Mouse (Mus musculus) kidney, adult 2 months (tissue): ENCODE data around the gene Asphd2. TPM values are rescaled to one million over a fixed set of nuclear protein-coding genes. Genes with fewer than 3 reads are reported as not detected.

Experiments used
- DNase-seq: peaks from one replicate; pipeline ENCODE4 v3.0.0; 2021
- H3K27ac ChIP-seq: fragments of 200-500 bp; 2 replicates; pipeline ENCODE4 v1.5.1; 2012; ENCODE audit warnings: low read depth, low read length, control low read depth, inconsistent platforms; ENCODE audit not compliant: insufficient read depth
- H3K27me3 ChIP-seq: fragments of 200-500 bp; replicated peaks from 2 replicates; pipeline ENCODE4 v1.6.1; 2012; ENCODE audit warnings: mild to moderate bottlenecking, moderate library complexity, low read length, inconsistent platforms; ENCODE audit not compliant: control insufficient read depth, insufficient read depth
- H3K36me3 ChIP-seq: fragments of 200-500 bp; 2 replicates; pipeline ENCODE4 v1.6.1; 2012; ENCODE audit warnings: mild to moderate bottlenecking, moderate library complexity, low read length, inconsistent platforms; ENCODE audit not compliant: control insufficient read depth, insufficient read depth
- H3K4me1 ChIP-seq: fragments of 200-500 bp; 2 replicates; pipeline ENCODE4 v1.6.1; 2011; ENCODE audit warnings: low read length; ENCODE audit not compliant: control insufficient read depth, insufficient read depth
- H3K4me3 ChIP-seq: fragments of 200-500 bp; 2 replicates; pipeline ENCODE4 v1.5.1; 2011; ENCODE audit warnings: mild to moderate bottlenecking, low read depth, low read length, control low read depth; ENCODE audit not compliant: insufficient read depth
- CTCF ChIP-seq: fragments of 200-500 bp; conservative IDR thresholded peaks from 2 replicates; pipeline ENCODE4 v1.5.1; 2011; ENCODE audit warnings: low read depth, mild to moderate bottlenecking, control low read depth, low read length, moderate library complexity, mixed read lengths; ENCODE audit not compliant: insufficient read depth, insufficient read length
- POLR2A ChIP-seq: fragments of 200-500 bp; IDR thresholded peaks from one replicate; pipeline ENCODE4 v1.6.1; 2011; ENCODE audit warnings: low read depth, low read length, control low read depth
- WGBS: fragments of 180-500 bp; shearing (Covaris S2); methylation state at CpG from one replicate; pipeline ENCODE4 v1.1.7; 2018; 5-methylcytosine and 5-hydroxymethylcytosine counted together
- polyA plus RNA-seq: library from polyadenylated mRNA; depleted of rRNA; stranded (reverse); fragments of >200 nt; gene quantifications from 2 replicates; pipeline ENCODE4 v1.2.3, GENCODE M21; 2012

Asphd2 gene
- polyA plus RNA-seq, 1 experiment: 0.45 TPM

- no peak overlapping the region for H3K4me3 ChIP-seq
- TF ChIP-seq POLR2A: no peak
- TF ChIP-seq CTCF: no peak
- 69% methylated on average over 16 of the region's 16 CpGs for WGBS
- no peak overlapping the region for H3K27ac ChIP-seq
- H3K36me3 ChIP-seq: no peaks in the 10 kb centered on the region
- no peak for DNase-seq
- H3K4me1 ChIP-seq: no peaks in the 10 kb centered on the region
- H3K27me3 ChIP-seq: no peaks in the 10 kb centered on the region; the same call in 1 of the 2 replicates
Observed at GRCm38 (mm10) chr5:112391002-112391401, 3.7 kb downstream of the Asphd2 start.

- 61% methylated on average over 9 of the region's 9 CpGs for WGBS
Observed at GRCm38 (mm10) chr5:112389352-112389751, 5.3 kb downstream of the Asphd2 start.

GRCm38 (mm10) chr5:112385973-112386372 is 8.7 kb downstream of the Asphd2 start:
- H3K36me3 ChIP-seq: no peaks in the 10 kb centered on the region
- H3K4me3 ChIP-seq: no peak overlapping the region
- H3K27me3 ChIP-seq: no peaks in the 10 kb centered on the region
- no peaks in the 10 kb centered on the region for H3K4me1 ChIP-seq
- TF ChIP-seq POLR2A (no peak), CTCF (no peak)
- WGBS: 85% methylated on average over 2 of the region's 2 CpGs
- DNase-seq: no peak
- no peak overlapping the region for H3K27ac ChIP-seq

More at GRCm38 (mm10) chr5:112389352-112389751, 5.3 kb downstream of the Asphd2 start:
- no peaks in the 10 kb centered on the region for H3K36me3 ChIP-seq
- H3K27me3 ChIP-seq: no peaks in the 10 kb centered on the region; the same call in 1 of the 2 replicates
- no peak for DNase-seq
- H3K4me1 ChIP-seq: no peaks in the 10 kb centered on the region
- no peak for TF ChIP-seq POLR2A
- TF ChIP-seq CTCF: no peak
- H3K4me3 ChIP-seq: no peak overlapping the region
- H3K27ac ChIP-seq: no peak overlapping the region

DNA sequence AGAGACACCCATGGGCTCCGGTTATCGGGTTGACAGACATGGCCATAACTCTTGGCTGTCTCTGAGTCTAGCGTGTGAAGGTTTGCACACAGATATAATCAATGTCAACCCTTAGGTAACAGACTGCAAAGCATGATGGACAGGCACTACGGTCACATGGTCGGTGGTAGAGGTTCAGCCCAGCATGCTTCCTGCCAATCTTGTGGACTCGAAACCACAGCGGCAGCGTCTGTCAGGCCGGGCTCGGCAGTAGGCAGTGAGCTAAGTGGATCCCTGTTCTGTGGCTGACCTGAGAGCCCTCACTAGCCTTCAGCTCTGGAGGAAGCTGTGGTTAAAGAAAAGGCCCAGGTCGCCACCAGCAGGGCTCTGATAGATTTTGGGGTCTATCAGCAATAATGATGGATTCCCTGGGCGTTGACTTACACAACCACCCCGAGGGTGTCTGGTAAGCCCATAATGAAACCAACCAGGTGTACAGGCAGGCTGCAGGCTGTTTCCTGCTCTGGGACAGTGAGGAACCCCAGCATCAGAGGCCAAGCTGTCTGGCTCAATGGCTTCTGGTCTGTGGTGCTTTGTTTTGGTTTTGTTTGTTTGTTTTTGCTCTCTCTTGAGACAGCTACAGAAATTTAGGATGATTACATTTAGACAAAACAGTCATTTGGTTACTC is 9.7 kb downstream of the Asphd2 start:
- no peaks in the 10 kb centered on the region for H3K36me3 ChIP-seq
- no peak overlapping the region for H3K27ac ChIP-seq
- no peak for TF ChIP-seq POLR2A
- TF ChIP-seq CTCF: no peak
- H3K4me1 ChIP-seq: no peaks in the 10 kb centered on the region
- 86% methylated on average over 13 of the region's 13 CpGs for WGBS
- no peaks in the 10 kb centered on the region for H3K27me3 ChIP-seq
- no peak for DNase-seq
- H3K4me3 ChIP-seq: no peak overlapping the region

DNA sequence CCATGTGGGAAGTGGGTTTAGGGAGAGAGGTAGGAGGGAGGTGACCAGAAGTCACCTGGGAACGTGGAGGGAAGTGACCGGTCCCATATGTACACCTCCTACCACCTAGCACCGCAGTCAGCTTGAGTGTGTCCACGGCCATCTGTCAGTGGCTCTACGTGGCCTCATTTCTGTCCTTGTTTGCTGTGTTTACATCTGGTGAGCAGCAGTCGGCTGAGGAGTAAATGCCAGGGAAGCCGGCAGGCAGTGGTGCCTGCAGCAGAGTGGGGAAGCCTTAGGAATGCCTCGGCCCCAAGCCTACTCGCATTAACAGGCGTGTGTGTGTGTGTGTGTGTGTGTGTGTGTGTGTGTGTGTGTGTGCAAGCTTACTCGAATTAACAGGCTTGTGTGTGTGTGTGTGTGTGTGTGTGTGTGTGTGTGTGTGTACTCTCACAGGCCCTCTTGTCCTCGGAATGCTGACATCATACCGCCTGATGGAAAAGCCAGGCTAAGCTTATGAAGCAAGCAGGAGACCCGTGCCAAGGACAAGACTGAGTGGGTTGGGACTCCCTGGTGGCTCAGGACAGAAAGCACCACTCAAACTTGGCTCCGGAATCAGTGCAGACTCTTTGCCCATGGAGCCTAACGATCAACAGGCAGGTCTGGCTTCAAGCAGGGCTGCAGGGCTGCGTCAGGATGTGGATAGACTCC is 11.9 kb downstream of the Asphd2 start:
- H3K36me3 ChIP-seq: no peaks in the 10 kb centered on the region
- 51% methylated on average over 17 of the region's 17 CpGs for WGBS
- DNase-seq: peak; percentile 7
- no peak overlapping the region for H3K4me3 ChIP-seq
- H3K4me1 ChIP-seq: no peaks in the 10 kb centered on the region
- TF ChIP-seq CTCF (no peak), POLR2A (no peak)
- H3K27me3 ChIP-seq: no peaks in the 10 kb centered on the region
- no peak overlapping the region for H3K27ac ChIP-seq

DNA sequence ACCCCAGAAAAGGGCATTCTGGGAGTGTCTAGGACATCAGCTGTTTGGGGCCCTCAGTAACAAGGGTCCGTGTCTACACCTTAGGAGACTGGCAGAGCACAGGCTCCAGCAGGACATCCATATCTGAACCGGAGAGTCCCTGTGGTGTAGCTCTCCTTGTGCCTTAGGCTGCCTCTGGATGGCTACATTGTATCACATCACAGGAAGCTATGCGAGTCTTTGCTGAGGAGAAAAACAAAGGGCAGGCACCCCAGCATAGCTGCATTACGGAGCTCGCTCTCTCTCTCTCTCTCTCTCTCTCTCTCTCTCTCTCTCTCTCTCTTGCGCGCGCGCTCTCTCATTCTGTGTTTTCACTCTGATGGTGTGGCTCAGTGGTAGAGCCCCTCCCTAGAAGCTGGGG is 12.6 kb downstream of the Asphd2 start:
- no peak for DNase-seq
- Histone ChIP-seq H3K4me3 (no peak overlapping the region), H3K27ac (no peak overlapping the region), H3K4me1 (no peaks in the 10 kb centered on the region), H3K27me3 (no peaks in the 10 kb centered on the region), H3K36me3 (no peaks in the 10 kb centered on the region)
- no peak for TF ChIP-seq CTCF
- TF ChIP-seq POLR2A: no peak
- WGBS: 72% methylated on average over 9 of the region's 9 CpGs

GRCm38 (mm10) chr5:112381154-112381553 is 13.5 kb downstream of the Asphd2 start:
- no peak for TF ChIP-seq CTCF
- TF ChIP-seq POLR2A: no peak
- no peak overlapping the region for H3K27ac ChIP-seq
- no peak overlapping the region for H3K4me3 ChIP-seq
- no peaks in the 10 kb centered on the region for H3K36me3 ChIP-seq
- WGBS: 81% methylated on average over 11 of the region's 11 CpGs
- DNase-seq: no peak
- no peaks in the 10 kb centered on the region for H3K27me3 ChIP-seq
- H3K4me1 ChIP-seq: no peaks in the 10 kb centered on the region
